Mouse (Mus musculus) limb, embryonic 15.5 days (tissue): Measurements from ENCODE around the gene Chka. TPM values are rescaled to one million over a fixed set of nuclear protein-coding genes. Genes with fewer than 3 reads are reported as not detected.

Experiments used
- ATAC-seq: fragments of 200-750 bp; cut with Nextera tagmentation; 2 replicates; pipeline ENCODE4 v1.8.0; 2017; ENCODE audit warnings: low read depth, moderate TSS enrichment; ENCODE audit not compliant: insufficient number of reproducible peaks, low FRiP score, low TSS enrichment
- H3K27ac ChIP-seq: fragments of 300-500 bp; sonication (generic); 2 replicates; pipeline ENCODE4 v1.5.1; 2015; ENCODE audit warnings: moderate library complexity, mild to moderate bottlenecking, inconsistent platforms
- H3K27me3 ChIP-seq: fragments of 300-500 bp; sonication (generic); 2 replicates; pipeline ENCODE4 v1.6.1; 2015; ENCODE audit warnings: inconsistent platforms
- H3K36me3 ChIP-seq: fragments of 300-500 bp; sonication (generic); 2 replicates; pipeline ENCODE4 v1.6.1; 2015; ENCODE audit warnings: inconsistent platforms
- H3K4me1 ChIP-seq: fragments of 300-500 bp; sonication (generic); 2 replicates; pipeline ENCODE4 v1.6.1; 2015; ENCODE audit warnings: inconsistent platforms
- H3K4me2 ChIP-seq: fragments of 300-500 bp; sonication (generic); 2 replicates; pipeline ENCODE4 v1.6.1; 2015; ENCODE audit warnings: mild to moderate bottlenecking, inconsistent platforms
- H3K4me3 ChIP-seq: fragments of 300-500 bp; sonication (generic); 2 replicates; pipeline ENCODE4 v1.5.1; 2015; ENCODE audit warnings: mild to moderate bottlenecking, inconsistent platforms
- H3K9ac ChIP-seq: fragments of 300-500 bp; sonication (generic); 2 replicates; pipeline ENCODE4 v1.6.1; 2015; ENCODE audit warnings: inconsistent platforms
- H3K9me3 ChIP-seq: fragments of 300-500 bp; sonication (generic); 2 replicates; pipeline ENCODE4 v1.6.1; 2016; ENCODE audit warnings: inconsistent platforms
- WGBS: fragments of 180-500 bp; shearing (Covaris S2); methylation state at CpG from one replicate; pipeline ENCODE4 v1.1.7; 2015; 5-methylcytosine and 5-hydroxymethylcytosine counted together
- polyA plus RNA-seq: library from polyadenylated mRNA; unstranded; fragments of >200 nt; fragmentation: Nextera tagmentation; extraction: Ambion mirVana; gene quantifications from 2 replicates; pipeline ENCODE4 v1.2.1, GENCODE M21; 2015

Chka gene
- polyA plus RNA-seq: 32.3 and 32.7 TPM in 2 replicates

DNA sequence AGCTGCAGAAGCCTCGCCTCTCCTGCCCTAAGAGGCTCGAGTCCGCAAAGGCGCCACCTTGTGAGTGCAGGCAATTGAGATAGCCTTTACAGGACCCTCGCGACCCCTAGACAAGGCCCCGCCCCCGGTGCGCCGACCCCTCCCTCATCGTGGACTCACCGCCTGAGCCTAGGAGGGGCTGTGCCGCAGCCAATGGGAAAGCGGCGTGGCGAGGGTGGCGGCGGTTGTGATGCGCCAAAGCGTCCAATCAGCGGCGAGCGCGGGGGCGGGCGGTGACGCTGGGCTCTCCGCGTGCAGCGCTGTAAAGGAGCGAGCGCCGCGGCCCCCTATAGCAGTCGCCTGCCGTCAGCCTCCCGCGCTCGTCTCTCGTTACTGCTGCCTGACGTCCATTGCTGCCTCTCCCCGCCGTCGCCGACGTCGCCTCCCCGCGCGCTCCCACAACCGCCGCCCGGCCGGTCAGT is at the start of gene Chka:
Gene Chka (plus strand): TSS at position 272 of the 461 bp plus-strand sequence.
- WGBS: under 1% methylated on average over 52 of the region's 54 CpGs
- H3K4me1 ChIP-seq: peaks cover 33% of the 10 kb centered on the region
- peak; percentile 95 for ATAC-seq

DNA sequence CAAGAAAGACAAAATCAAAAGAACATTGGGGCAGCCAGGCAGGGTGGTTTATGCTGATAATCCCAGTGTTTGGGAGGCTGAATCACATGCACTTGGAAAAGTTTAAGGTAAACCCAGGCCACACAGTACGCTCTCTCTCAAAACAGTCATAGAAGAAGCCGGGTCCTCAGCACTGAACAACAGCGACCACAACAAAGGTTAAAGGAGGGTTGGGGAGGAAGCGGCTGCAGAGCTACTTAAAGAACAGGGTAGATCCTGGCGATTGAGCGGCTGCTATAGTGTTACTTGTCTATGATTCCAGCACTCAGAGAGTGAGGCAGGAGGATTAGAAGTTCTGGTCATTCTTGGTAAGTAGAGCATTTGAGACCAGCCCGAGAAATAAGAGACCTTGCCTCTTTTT is 46.0 kb upstream of the Chka start:
- 92% methylated on average over 7 of the region's 7 CpGs for WGBS
- H3K4me1 ChIP-seq: no peaks in the 10 kb centered on the region
- no peak overlapping the region for H3K4me3 ChIP-seq
- no peak overlapping the region for H3K27ac ChIP-seq
- no peak overlapping the region for H3K9ac ChIP-seq
- H3K36me3 ChIP-seq: peaks cover 86% of the 10 kb centered on the region
- H3K4me2 ChIP-seq: no peak overlapping the region
- no peaks in the 10 kb centered on the region for H3K9me3 ChIP-seq
- no peaks in the 10 kb centered on the region for H3K27me3 ChIP-seq
- ATAC-seq: no peak

More for the DNA sequence above, at the start of gene Chka:
- Histone ChIP-seq H3K9ac (peak within 1 kb of the TSS; percentile 82), H3K36me3 (no peaks in the 10 kb centered on the region), H3K9me3 (no peaks in the 10 kb centered on the region), H3K27me3 (no peaks in the 10 kb centered on the region), H3K4me3 (peak within 1 kb of the TSS; percentile 84), H3K27ac (peak within 1 kb of the TSS; percentile 98), H3K4me2 (peak within 1 kb of the TSS; percentile 86)

DNA sequence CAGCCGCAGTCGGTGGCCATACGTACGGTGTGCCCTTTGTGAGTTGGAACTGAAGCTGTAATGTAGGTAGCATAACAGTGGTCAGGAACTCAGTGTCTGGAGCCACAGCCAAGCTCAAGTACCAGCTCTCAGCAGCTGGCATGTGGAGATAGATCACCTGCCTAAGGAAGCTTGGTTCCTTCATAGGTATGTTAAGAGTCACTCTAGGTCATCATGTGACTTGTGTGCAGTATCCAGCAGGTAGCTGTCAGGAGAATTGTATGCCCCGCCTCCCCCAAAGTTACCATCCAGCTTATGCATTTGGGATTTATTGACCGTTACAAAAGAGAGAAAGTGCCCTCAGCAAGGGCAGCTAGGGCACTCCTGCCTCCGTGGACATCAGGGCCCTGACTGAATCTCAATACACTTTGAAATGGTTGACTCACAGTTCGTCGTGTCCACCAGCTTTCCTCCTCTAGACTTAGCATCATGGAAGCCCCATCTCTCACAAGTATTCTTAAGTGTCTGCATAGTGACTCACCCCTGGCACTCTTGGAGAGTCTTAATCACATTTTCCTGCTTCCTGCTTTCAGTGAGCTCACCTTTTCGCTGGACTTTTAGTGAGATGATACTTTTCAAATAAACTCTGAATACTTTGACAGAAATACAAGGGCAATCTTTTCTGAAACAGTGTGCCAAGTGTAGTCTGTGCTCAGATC is 40.9 kb upstream of the Chka start:
- Histone ChIP-seq H3K4me2 (no peak overlapping the region), H3K36me3 (peaks cover 86% of the 10 kb centered on the region), H3K9ac (no peak overlapping the region; the same call in 1 of the 2 replicates), H3K27ac (no peak overlapping the region), H3K27me3 (no peaks in the 10 kb centered on the region), H3K4me1 (no peaks in the 10 kb centered on the region), H3K4me3 (no peak overlapping the region), H3K9me3 (no peaks in the 10 kb centered on the region)
- WGBS: 91% methylated on average over 10 of the region's 10 CpGs
- no peak for ATAC-seq

DNA sequence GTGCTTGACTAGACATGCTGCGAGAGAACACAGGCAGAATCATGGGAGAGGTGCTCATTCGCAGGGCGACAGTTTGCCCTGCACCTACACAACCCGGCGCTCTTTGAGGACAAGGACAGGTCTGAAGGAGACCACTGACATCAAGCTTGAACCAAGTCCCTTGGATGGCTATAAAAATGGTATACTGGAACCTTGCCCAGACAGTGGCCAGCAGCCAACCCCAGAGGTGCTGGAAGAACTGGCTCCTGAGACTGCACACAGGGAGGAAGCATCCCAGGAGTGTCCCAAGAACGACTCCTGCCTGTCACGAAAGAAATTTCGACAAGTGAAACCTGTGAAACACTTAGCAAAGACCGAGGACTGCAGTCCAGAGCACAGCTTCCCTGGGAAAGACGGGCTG is 37.1 kb upstream of the Chka start:
- Histone ChIP-seq H3K4me1 (no peaks in the 10 kb centered on the region), H3K27me3 (no peaks in the 10 kb centered on the region), H3K9me3 (no peaks in the 10 kb centered on the region), H3K4me3 (no peak overlapping the region), H3K9ac (no peak overlapping the region), H3K27ac (no peak overlapping the region), H3K36me3 (peaks cover 69% of the 10 kb centered on the region), H3K4me2 (no peak overlapping the region)
- WGBS: 84% methylated on average over 10 of the region's 10 CpGs
- ATAC-seq: 0 out of 2 replicates have a peak, but pooled peaks have one; percentile 48

DNA sequence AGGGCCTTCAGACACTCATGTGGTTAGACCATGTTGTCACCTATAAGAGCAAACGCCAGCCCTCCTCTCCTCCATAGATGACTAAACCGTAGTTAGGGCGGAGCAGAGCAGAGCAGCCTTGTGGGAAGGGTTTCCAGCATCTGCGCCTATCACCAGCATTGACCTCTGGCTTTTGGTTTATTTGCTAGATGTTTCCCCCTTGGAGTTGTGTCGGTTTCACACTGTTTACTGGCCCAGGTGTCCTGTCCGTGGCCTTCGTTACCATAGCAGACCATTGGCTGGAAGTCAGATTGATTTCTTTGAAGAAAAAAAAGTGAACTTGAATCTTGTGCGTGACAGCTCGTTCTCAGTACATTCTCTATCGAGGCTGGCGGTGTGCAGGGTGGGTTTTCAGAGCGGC is 35.7 kb upstream of the Chka start:
- no peak overlapping the region for H3K27ac ChIP-seq
- H3K4me1 ChIP-seq: no peaks in the 10 kb centered on the region
- no peak overlapping the region for H3K4me2 ChIP-seq
- no peaks in the 10 kb centered on the region for H3K27me3 ChIP-seq
- no peak overlapping the region for H3K9ac ChIP-seq
- no peak for ATAC-seq
- no peak overlapping the region for H3K4me3 ChIP-seq
- H3K9me3 ChIP-seq: no peaks in the 10 kb centered on the region
- peaks cover 56% of the 10 kb centered on the region for H3K36me3 ChIP-seq
- 82% methylated on average over 12 of the region's 12 CpGs for WGBS

DNA sequence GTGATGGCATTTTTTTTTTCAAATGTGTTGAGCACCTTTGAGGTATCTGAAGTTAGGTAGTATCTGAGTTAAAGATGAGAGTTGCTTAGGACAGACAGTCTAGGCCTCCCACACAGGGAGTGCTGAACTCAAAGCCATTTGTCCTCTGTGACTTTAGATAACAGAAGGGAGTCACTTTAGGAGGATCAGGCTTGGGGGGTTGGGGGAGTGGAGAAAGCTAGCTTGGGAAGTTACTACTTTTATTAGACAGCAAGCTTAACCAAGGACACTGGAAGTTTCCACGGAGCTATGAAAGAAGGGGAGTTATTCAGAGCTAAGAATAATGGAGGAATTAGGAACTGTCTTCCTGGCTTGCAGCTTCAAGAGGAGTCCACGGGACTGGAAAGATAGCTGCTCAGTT is 32.5 kb upstream of the Chka start:
- Histone ChIP-seq H3K27ac (no peak overlapping the region), H3K4me1 (no peaks in the 10 kb centered on the region), H3K9ac (no peak overlapping the region), H3K4me3 (no peak overlapping the region), H3K36me3 (peaks cover 35% of the 10 kb centered on the region), H3K27me3 (no peaks in the 10 kb centered on the region), H3K9me3 (no peaks in the 10 kb centered on the region), H3K4me2 (no peak overlapping the region)
- 66% methylated on average over 2 of the region's 2 CpGs for WGBS
- no peak for ATAC-seq

- WGBS: 77% methylated on average over 2 of the region's 2 CpGs
- Histone ChIP-seq H3K27me3 (no peaks in the 10 kb centered on the region), H3K4me1 (no peaks in the 10 kb centered on the region), H3K36me3 (peaks cover 26% of the 10 kb centered on the region), H3K4me3 (no peak overlapping the region), H3K9me3 (no peaks in the 10 kb centered on the region), H3K27ac (no peak overlapping the region), H3K4me2 (no peak overlapping the region), H3K9ac (no peak overlapping the region)
- ATAC-seq: no peak
Measured at GRCm38 (mm10) chr19:3819899-3820444, 31.6 kb upstream of the Chka start.

- Histone ChIP-seq H3K4me3 (no peak overlapping the region), H3K36me3 (no peaks in the 10 kb centered on the region), H3K4me2 (no peak overlapping the region), H3K27ac (no peak overlapping the region), H3K27me3 (no peaks in the 10 kb centered on the region), H3K4me1 (no peaks in the 10 kb centered on the region), H3K9me3 (no peaks in the 10 kb centered on the region), H3K9ac (no peak overlapping the region)
- ATAC-seq: no peak
Measured at GRCm38 (mm10) chr19:3825044-3825443, 26.5 kb upstream of the Chka start.

- no peaks in the 10 kb centered on the region for H3K4me1 ChIP-seq
- no peak for ATAC-seq
- H3K4me3 ChIP-seq: no peak overlapping the region
- no peaks in the 10 kb centered on the region; the same call in 1 of the 2 replicates for H3K9me3 ChIP-seq
- 80% methylated on average over 3 of the region's 3 CpGs for WGBS
- H3K4me2 ChIP-seq: no peak overlapping the region
- no peak overlapping the region for H3K27ac ChIP-seq
- no peaks in the 10 kb centered on the region for H3K36me3 ChIP-seq
- H3K9ac ChIP-seq: no peak overlapping the region
- no peaks in the 10 kb centered on the region for H3K27me3 ChIP-seq
Measured at GRCm38 (mm10) chr19:3829863-3830262, 21.7 kb upstream of the Chka start.

DNA sequence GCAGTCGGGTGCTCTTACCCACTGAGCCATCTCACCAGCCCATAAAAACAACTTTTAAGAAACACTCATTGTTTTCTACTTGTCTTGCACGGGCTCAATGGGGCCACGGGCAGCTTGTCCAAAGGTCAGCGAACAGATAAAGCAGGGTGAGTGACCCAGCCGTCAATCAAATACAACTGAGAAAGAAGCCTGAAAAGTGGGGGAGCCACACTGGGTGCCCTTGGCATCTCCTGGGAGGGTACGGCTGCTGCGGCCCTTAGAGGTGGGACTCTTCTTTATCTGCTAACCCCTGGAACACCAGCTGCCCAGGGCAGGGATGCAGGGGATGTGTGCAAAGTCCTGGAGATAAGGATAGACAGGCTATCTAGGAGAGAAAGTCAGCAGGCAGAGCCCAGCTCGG is 19.9 kb upstream of the Chka start:
- 89% methylated on average over 8 of the region's 8 CpGs for WGBS
- no peak overlapping the region for H3K4me3 ChIP-seq

GRCm38 (mm10) chr19:3832851-3833353 is 18.7 kb upstream of the Chka start:
- no peak for ATAC-seq
- Histone ChIP-seq H3K4me2 (no peak overlapping the region), H3K4me1 (no peaks in the 10 kb centered on the region), H3K4me3 (no peak overlapping the region), H3K9me3 (no peaks in the 10 kb centered on the region; the same call in 1 of the 2 replicates), H3K27ac (no peak overlapping the region), H3K36me3 (no peaks in the 10 kb centered on the region), H3K27me3 (no peaks in the 10 kb centered on the region), H3K9ac (no peak overlapping the region)
- WGBS: 66% methylated on average over 4 of the region's 4 CpGs

More for the DNA sequence above, 19.9 kb upstream of the Chka start:
- H3K27ac ChIP-seq: no peak overlapping the region
- no peak overlapping the region for H3K4me2 ChIP-seq
- H3K27me3 ChIP-seq: no peaks in the 10 kb centered on the region
- no peaks in the 10 kb centered on the region for H3K4me1 ChIP-seq
- H3K36me3 ChIP-seq: no peaks in the 10 kb centered on the region
- H3K9me3 ChIP-seq: no peaks in the 10 kb centered on the region; the same call in 1 of the 2 replicates
- H3K9ac ChIP-seq: no peak overlapping the region
- no peak for ATAC-seq

DNA sequence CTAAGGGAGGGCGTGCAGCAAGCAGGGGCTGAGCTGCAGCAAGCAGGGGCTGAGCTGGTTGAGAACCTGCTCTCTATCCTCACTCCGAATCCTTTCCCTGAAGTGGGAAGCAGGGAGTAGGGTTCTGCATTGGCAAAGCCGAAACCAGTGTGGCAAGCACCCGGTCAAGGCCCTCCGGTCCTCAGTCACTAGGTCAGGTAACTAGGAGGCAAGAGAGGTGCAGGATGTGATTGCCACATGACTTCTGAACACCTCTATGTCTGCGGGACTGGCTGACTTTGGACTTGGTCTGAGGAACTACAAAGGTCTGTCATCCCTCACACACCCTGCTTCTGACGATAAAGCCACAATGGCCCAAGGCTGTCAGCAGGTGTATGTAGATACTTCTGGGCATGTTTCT is 17.3 kb upstream of the Chka start:
- H3K4me1 ChIP-seq: no peaks in the 10 kb centered on the region
- no peaks in the 10 kb centered on the region for H3K27me3 ChIP-seq
- no peak overlapping the region for H3K27ac ChIP-seq
- no peak for ATAC-seq
- no peak overlapping the region for H3K4me3 ChIP-seq
- H3K36me3 ChIP-seq: no peaks in the 10 kb centered on the region
- no peak overlapping the region for H3K4me2 ChIP-seq
- H3K9me3 ChIP-seq: no peaks in the 10 kb centered on the region; the same call in 1 of the 2 replicates
- no peak overlapping the region for H3K9ac ChIP-seq
- 90% methylated on average over 7 of the region's 7 CpGs for WGBS
